Mouse (Mus musculus) thymus, adult 2 months (tissue): Measurements from ENCODE around the gene Nup85.

ENCODE experiments used
- CTCF ChIP-seq: fragments of 200-500 bp; IDR thresholded peaks from 2 replicates; pipeline ENCODE4 v1.5.1; 2012; ENCODE audit warnings: mild to moderate bottlenecking, control low read depth, low read length, moderate library complexity, borderline replicate concordance; ENCODE audit not compliant: control insufficient read depth, poor library complexity, insufficient read depth; ENCODE audit errors: extremely low read depth
- POLR2A ChIP-seq: fragments of 200-500 bp; IDR thresholded peaks from 2 replicates; pipeline ENCODE4 v1.6.1; 2012; ENCODE audit warnings: mild to moderate bottlenecking, low read length, control low read depth, moderate library complexity; ENCODE audit not compliant: control insufficient read depth, poor library complexity, insufficient read depth; ENCODE audit errors: extremely low read depth

- no peak for TF ChIP-seq POLR2A
- TF ChIP-seq CTCF = no peak
Observed at GRCm38 (mm10) chr11:115604304-115604696, 40.1 kb downstream of the Nup85 start.
